Mouse (Mus musculus): ENCODE results near the gene Notch3. TPM values are rescaled to one million over a fixed set of nuclear protein-coding genes. Genes with fewer than 3 reads are reported as not detected.
A peak's percentile ranks its signal among the peaks of the same experiment; 100 is the strongest.
"Not testable (repeated sequence)": the region's sequence is repeated elsewhere in the genome, so short reads cannot be mapped to it uniquely, and the experiment has no call there.

The Notch3 gene
- total RNA-seq (2021) = 1 to 10 TPM; 5.3 to 6.7 TPM
- long read RNA-seq, experiment 1, partial matches to known transcripts = 3 of 6 reads
- long read RNA-seq, experiment 1, other reads (novel, unspliced or antisense) = 2 of 6 reads
- long read RNA-seq, experiment 2, partial matches to known transcripts = 3 of 6 reads
- long read RNA-seq, experiment 2, other reads (novel, unspliced or antisense) = 3 of 6 reads

GRCm38 (mm10) chr17:32166687-32167086 is at the start of gene Notch3:
Gene Notch3, minus strand, starts transcription at chr17:32166852.
- no peak for DNase-seq (ENCODE audit: low spot score in 2 of 2)

- not testable (repeated sequence) for DNase-seq (ENCODE audit: low spot score in 2 of 2)
These were observed 48.9 kb upstream of the Notch3 start for GRCm38 (mm10) chr17:32215587-32215986.

GRCm38 (mm10) chr17:32211554-32211953 is 44.9 kb upstream of the Notch3 start:
- DNase-seq (ENCODE audit: low spot score in 2 of 2) = not testable (repeated sequence)

- peak; percentile 61 to 69 for DNase-seq (ENCODE audit: low spot score in 2 of 2)
These were observed 43.1 kb upstream of the Notch3 start for GRCm38 (mm10) chr17:32209752-32210151.

GRCm38 (mm10) chr17:32209144-32209543 is 42.5 kb upstream of the Notch3 start:
- DNase-seq (ENCODE audit: low spot score in 2 of 2) = no peak

GRCm38 (mm10) chr17:32207586-32208245 is 41.1 kb upstream of the Notch3 start:
- DNase-seq (ENCODE audit: low spot score in 2 of 2) = peak; percentile 16 to 32

- no peak for DNase-seq (ENCODE audit: low spot score in 2 of 2)
These were observed 38.7 kb upstream of the Notch3 start for GRCm38 (mm10) chr17:32205345-32205744.

- no peak for DNase-seq (ENCODE audit: low spot score in 2 of 2)
These were observed 36.3 kb upstream of the Notch3 start for GRCm38 (mm10) chr17:32202972-32203371.

- no peak for DNase-seq (ENCODE audit: low spot score in 2 of 2)
These were observed 34.4 kb upstream of the Notch3 start for GRCm38 (mm10) chr17:32201086-32201485.

- no peak for DNase-seq (ENCODE audit: low spot score in 2 of 2)
These were observed 33.1 kb upstream of the Notch3 start for GRCm38 (mm10) chr17:32199796-32200195.

GRCm38 (mm10) chr17:32197156-32197555 is 30.5 kb upstream of the Notch3 start:
- no peak for DNase-seq (ENCODE audit: low spot score in 2 of 2)

- no peak for DNase-seq (ENCODE audit: low spot score in 2 of 2)
These were observed 29.1 kb upstream of the Notch3 start for GRCm38 (mm10) chr17:32195725-32196124.

- no peak for DNase-seq (ENCODE audit: low spot score in 2 of 2)
These were observed 26.4 kb upstream of the Notch3 start for GRCm38 (mm10) chr17:32193010-32193409.

- DNase-seq (ENCODE audit: low spot score in 2 of 2) = no peak
These were observed 23.2 kb upstream of the Notch3 start for GRCm38 (mm10) chr17:32189850-32190249.

GRCm38 (mm10) chr17:32188863-32189636 is 22.4 kb upstream of the Notch3 start, which contains the start of gene Ephx3:
Gene Ephx3, minus strand, starts transcription at chr17:32189549.
- DNase-seq (ENCODE audit: low spot score in 2 of 2) = no peak

- no peak for DNase-seq (ENCODE audit: low spot score in 2 of 2)
These were observed 16.4 kb upstream of the Notch3 start for GRCm38 (mm10) chr17:32183017-32183416.

GRCm38 (mm10) chr17:32179621-32180491 is 13.2 kb upstream of the Notch3 start:
- no peak for DNase-seq (ENCODE audit: low spot score in 2 of 2)

GRCm38 (mm10) chr17:32176919-32177318 is 10.3 kb upstream of the Notch3 start:
- DNase-seq (ENCODE audit: low spot score in 2 of 2) = no peak

GRCm38 (mm10) chr17:32173166-32173565 is 6.5 kb upstream of the Notch3 start:
- DNase-seq (ENCODE audit: low spot score in 2 of 2) = no peak

- DNase-seq (ENCODE audit: low spot score in 2 of 2) = no peak
These were observed 5.8 kb upstream of the Notch3 start for GRCm38 (mm10) chr17:32172485-32172884.

Data from left cerebral cortex, adult 18-20 months (tissue).